Mouse (Mus musculus) urinary bladder, postnatal 14 days (tissue): ENCODE results near the gene Pigq.

Source experiments
- DNase-seq: peaks from one replicate; pipeline ENCODE4 v3.0.0; 2021; ENCODE audit warnings: low spot score

Gene Pigq

DNA sequence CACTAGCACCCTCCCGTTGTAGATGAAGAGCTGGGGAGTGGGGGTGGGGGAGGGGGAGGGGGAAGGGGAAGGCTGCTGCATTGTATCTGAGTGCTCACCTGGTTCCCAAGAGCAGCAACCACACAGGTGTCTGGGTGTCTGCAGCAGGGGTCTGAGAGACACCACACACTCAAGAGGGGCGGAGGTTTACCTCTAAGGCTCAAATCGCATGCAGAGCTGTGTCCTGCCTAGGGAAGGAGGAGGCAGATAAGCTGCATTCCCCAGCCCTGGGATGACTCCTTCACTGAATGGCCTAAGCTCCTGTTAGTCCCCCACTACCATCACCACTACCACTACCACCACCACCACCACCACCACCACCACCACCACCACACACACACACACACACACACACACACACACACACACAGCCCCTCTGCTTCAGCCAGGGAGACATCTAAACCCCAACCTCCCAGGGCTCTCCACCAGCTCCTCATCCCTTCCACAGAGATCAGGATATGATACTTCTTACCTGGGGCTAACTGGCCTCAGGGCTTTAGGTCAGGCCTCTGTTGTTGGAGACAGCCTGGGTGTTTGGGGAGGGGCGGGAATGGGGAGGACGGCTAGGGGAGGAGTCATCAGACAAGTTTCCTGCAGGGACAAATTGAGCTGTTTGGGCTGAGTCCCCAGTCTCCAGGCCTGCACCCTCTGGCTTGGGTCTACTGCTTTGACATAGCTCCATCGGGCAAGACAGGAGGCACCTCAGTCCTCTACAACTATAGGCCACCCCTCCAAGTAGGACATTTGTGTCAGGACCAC lies at the start of gene Pigq, which contains the start of gene Nhlrc4:
Gene Pigq (minus strand): TSS at position 571 of the 798 bp plus-strand sequence.
Gene Nhlrc4 (minus strand): TSS at position 596 of the 798 bp plus-strand sequence.
- no peak for DNase-seq

DNA sequence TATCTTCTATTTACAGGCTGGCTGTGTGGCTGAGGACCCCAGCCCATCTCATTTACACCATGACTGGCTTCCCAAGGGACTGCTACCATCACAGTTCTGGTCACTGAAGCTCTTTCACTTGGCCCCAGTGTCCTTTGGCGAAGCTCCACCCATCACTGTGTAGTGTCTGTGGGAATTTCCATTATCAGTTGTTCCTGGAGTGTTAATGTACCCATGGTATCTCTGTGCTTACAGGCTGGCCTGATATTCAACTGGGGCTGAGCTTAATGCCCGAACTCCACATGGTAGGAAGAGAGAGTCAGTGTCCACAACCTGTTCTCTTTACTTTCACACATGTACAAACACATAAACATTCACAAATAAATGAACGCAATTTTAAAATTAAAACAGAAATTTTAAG lies 48.8 kb upstream of the Pigq start:
- no peak for DNase-seq

DNA sequence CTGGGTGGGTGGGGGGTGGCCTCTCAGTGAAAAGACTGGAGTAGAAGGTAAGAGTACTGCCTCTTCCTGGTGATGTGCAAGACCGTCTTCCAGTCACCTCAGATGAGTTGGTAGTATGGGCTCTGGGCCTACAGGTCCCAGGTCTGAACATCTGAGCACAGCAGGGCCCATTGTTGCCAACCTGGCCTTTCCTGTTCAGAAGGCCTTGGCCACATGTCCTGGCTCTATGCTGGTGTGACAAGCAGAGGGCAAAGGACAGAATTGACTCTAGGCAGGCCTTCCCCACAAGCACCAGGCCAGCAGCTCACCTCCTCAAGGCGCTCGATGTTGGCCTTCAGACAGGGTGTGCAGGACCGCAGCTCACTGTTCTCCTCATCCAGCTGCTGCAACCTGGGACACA lies 47.5 kb upstream of the Pigq start:
- DNase-seq = no peak

DNA sequence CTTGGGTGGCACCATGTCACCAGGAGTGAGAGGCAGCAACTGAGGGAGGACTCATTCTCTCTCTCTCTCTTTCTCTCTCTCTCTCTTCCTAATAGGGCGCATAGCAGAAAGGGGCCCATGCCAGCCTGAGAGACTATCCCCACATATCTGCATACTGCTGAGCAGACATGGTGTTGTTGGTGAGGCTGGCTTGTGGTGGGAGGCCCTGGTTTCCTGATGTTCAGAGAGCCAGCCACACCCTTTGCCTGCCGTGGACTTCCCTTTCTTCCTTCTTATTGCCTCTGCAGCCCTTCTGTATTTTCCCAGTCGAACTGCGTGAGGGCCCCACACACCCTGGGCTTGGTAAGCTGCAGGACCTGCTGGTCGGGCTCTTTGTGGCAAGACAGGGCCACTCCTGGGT lies 45.6 kb upstream of the Pigq start:
- DNase-seq = no peak

DNA sequence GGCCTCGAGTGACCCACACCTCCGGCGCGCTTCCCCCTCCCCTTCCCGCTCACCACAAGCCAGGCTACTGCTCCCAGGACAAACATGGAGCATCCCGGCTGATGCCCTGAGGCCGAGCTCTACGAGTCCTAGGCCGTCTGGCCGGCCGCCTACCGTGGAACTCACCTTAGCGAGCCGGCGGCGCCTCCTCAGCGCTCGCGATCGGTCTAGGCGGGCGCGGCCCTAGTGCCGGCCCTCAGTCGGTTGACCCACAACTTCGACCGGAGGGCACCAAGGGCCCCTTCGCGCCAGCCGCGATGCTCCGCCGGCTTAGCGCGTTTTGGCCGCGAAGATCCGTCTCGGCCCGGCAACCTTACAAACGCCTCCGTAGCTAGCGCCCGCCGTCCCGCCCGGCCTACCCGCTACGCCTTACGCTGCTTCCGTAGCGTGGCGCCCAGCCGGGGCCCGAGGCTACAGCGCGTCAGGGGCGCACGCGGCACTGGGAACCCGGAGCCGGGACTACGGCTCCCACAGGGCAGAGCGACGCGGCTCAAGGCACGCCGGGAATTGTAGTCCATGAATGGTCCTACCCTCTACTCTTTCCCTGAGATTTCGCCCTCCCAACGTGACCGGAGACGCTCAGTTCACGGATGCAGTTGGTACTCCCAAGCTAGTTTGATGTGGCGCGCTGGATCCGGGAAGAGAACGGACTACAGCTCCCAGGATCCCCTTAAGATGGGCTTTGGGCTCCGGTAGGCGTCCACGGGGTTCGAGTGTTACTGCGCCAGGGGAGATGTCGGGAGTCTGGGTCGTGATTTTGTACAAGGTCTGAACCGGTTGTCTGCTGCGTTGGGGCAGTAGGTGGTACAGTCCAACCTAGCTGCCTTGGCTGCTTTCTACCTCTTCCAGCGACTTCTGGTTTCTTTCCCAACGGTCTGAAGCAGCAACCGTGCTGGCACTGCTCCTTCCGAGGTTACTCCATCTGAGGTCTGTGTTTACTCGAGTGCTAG lies 40.9 kb upstream of the Pigq start, which contains the start of gene Capn15:
Gene Capn15 (minus strand): TSS at position 491 of the 989 bp plus-strand sequence.
- DNase-seq = peak; percentile 93

DNA sequence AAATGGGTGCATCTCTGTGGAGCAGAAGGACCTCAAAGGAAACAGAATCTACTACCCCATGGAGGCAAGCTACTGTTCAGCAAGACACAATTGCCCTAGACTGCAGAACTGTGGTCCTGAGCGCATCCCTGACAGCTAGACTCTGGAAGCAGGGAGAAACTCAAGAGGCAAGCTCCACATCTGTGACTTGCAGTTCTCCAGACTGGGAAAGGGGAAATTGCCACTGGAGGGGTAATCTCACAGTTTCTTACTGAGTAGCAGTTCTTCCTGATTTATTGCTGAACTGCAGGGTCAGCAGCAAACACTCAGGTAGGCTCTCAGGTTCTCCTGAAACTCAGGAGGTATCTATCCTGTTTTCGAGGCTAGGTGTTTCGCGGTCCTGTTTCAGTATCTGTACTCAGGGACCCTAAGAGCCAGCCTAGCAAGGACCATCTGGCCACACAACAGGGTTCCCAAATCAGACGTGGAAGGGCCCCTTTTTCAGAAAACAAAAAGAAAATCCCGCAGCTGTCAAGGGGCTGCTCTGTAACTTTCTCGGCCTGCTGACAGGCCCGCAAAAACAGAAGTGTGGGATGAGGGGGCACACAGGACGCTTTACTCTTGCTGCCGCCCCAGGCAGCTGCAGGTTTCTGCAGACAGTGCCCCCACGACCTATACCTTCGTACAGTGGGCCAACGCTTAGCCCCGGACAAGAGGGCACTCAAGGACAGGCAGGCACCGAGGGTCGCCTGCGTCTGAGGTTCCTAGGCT lies 40.0 kb upstream of the Pigq start:
- DNase-seq = no peak

DNA sequence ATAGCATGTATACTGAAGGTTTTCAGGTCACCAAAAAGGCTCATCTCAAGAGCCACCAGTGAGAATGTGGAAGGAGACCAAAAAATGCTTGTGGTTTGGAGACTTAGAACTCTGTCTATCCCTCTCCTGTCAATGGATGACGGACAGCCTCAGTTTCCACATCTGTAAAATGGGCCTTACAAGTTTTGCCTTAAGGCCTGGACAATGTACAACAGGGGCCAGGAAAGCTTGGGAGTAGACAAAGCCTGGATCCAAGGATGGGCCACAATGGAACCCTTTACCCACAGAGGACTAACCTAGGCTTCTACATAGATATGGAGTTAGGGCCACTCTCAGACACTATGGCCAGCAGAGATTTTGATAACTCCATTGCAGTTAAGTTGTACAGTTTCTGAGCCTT lies 39.3 kb upstream of the Pigq start:
- DNase-seq = no peak

DNA sequence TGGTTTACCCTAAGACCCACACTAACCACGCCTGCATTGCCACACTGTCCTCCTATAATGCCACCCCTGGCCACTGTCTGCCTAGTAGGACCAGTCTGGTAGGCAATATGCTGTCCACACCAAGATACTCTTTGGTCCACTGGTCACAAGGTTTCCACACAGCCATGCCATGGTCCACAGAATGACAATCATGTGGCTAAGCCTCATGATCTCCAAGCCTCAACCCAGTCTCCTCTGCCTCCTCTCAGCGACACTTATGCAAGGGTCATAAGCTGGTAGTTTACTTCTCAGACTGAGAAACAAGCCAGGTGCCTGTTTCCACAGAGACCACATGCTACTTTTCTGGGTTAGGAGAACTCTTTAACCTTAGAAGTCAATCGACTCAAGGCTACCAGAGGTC lies 38.2 kb upstream of the Pigq start:
- no peak for DNase-seq

DNA sequence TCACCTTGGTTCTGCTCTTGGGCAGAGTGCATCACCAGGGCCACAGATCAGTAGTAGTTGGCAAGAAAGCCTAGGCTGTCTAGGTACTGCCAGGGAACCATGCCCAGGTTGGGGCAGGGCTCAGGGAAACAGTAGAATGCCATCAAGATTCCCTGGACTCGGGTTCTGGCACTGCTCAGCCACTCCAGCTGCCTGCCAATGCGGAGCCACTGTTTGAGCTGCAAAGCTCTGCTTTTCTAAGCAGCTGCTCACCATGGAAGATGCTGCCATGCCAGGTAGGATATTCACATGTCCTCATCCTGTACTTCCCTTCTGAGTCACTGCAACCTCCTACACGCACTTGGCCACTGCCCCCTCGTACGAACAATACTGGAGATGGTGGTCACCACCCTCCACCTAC lies 36.1 kb upstream of the Pigq start:
- DNase-seq = peak; percentile 29

DNA sequence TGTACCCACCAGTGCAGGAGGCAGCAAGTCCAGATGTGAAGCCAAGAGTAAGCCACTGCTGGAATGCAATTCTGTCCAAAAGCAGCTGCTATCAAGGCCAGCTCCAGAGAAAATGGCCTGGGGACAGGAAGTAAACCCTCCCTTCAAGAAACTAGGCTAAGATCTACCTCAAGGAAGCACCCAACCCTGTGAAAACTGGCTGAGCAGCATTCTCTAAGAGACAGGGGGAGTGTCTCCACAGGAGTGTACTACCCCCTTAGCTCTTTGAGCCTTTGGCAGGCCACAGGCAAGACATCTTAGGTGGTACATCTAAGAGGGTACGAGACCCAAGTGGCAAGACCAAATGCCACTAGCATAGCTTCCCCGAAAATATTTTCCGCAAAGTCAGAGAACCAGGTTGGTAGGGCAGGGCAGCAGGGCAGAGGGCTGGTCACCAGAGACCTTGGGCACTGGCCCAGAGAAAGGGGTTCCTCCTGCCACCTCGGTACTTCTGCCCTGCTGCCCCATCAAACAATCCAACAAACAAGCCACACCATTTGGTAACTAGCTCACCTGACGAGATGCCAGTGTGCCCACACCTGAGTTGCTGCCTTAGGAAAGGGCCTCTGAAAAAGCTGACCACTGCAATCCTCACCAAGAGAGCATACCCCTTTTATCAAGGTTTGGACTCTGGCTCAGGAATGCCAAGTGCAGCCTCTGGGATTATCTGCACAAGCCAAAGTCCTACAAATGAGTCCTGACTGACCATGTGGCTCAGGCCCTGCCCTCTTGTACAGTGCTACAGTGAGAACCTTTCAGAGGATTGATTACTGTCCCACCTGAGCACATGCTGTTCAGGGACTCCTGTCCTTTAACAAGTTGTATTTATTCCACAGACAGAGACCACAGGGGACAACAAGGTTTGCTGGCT lies 35.3 kb upstream of the Pigq start:
- peak; percentile 60 for DNase-seq

DNA sequence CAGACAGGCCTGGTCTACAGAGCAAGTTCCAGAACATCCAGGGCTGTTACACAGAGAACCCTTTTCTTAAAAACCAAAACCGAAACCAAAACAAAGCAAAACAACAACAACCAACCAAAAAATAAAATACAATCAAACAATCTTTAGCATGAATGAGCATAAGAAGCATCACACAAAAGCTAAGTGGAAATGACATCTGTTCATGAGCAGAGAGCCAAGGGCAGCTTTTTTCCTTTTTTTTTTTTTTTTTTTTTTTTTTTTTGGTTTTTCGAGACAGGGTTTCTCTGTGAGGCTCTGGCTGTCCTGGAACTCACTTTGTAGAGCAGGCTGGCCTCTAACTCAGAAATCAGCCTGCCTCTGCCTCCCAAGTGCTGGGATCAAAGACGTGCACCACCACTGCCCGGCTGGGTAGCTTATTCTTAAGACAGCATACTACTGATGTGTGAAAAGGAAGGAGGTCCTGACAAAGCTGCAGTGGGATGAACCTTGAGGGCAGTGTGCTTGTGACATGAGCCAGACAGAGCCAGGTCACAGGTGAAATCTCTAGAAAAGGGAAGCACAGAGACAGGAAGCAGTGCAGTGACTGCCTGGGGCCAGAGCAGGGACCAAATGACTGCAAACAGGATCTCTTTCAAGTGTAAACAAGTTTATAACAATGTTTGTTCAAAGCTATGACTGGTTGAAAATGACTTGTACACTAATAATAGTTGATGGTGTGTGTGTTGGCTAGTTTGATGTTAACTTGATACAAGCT lies 26.4 kb upstream of the Pigq start:
- DNase-seq = no peak

DNA sequence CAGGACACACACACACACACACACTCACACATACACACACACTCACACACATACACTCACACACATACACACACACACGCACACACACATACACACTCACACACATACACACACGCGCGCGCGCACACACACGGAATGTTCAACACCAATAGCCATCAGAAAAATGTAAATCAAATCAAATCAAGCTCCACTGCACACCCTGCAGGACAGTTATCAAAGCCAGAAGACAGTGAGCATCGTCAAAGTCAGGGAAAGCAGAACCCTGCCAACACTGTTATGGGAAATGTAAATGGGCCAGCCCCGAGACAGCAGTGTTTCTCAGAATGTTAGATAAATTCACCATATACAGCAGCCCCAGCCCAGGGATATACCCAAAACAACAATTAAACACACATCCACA lies 25.7 kb upstream of the Pigq start:
- DNase-seq = no peak

DNA sequence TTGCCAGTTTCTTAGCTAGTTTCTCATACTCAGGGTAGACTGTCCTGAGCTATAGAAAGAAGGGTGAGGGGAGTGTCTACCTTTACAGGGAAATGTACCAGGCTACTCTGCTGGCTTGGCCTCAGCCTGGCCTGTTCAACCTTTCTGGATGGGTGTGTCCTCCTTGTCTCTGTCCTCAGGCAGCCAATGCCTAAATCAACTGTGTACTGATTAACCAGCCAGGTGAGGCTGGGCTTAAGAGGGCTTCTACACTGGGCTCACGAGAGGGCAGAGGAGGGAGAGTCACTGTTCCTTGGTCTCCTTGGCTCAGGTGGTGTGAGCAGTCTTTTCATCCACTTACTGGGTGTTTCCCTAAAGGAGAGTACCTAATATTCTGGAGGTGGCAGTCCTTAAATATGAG lies 23.4 kb upstream of the Pigq start:
- no peak for DNase-seq

DNA sequence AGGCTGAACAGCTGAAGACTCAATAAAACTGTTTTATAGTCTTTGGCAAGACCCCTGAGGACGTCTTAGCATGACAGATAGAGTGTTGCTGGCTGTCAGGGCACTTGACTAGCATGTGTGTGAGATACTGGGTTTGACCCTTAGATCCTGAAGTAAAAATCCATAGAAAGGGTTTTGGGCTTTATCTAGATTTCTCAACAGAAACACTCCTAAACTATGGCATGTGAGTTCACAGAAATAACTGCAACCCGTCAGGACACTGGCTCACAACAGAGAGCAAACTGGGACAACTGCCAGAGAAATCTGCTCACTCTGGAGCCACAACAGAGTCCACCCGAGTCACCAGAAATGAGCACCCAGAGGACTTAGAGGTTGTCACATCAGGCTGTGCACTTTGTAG lies 22.9 kb upstream of the Pigq start:
- no peak for DNase-seq

DNA sequence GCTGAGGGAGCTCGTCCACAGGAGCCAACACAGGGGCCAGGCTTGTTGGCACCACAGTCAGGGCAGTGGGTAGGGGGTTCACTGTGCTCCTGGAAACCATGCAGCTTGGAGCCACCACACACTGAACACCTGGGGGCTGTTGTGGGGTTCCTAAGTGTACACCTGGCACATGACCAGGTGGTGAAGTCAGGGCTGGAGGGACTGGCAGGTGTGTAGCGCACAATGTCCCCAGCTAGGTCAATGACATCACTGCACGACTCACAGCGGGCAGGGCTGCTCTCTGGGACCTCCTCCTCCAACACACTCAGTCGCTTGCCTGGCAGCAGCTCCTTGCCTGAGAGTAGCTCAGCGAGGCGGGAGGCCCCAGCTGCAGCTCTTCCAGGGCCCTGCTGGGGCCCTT lies 19.5 kb upstream of the Pigq start:
- no peak for DNase-seq

DNA sequence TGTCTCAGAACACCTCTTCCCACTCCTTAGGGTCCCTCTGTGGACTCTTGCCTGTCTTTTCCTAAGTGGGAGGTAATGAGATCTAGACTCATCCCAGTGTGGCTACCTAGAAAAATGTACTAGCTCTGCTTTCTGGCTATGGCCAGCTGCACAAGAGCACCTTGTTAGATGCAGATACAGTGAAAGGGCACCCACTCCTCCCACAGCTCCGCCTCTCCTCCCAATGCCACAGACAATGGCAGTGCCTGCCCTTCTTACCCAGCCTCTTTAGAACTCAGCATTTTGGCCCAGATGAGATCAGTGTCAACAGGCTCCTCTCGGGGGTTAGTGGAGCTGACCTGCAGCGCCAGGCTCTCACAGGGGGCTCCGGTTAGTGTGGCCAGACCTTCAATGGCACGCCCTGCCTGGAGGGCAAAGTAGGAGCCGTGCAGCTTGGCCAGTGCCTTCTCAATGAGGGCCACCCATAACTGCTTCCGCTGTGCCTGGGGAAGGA lies 17.7 kb upstream of the Pigq start:
- DNase-seq = no peak

DNA sequence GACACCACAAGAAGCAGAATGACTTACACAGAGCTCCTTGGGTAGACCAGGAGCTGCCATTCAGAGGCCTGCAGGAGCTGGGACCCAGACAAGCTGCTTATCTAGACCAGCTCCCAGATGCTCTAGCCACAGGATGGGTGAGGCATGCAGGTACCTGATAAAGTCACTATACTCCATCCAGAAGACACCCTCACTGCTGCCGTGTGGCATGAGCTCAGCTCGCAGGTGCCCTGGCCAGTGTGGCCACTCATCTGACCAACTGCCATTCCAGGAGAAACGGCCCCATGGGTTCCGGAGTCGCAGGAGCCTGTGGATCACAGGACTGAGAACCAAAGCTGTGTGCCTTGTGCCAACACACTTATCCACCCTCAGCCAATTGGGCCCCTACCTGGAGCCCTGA lies 16.8 kb upstream of the Pigq start:
- DNase-seq = no peak

DNA sequence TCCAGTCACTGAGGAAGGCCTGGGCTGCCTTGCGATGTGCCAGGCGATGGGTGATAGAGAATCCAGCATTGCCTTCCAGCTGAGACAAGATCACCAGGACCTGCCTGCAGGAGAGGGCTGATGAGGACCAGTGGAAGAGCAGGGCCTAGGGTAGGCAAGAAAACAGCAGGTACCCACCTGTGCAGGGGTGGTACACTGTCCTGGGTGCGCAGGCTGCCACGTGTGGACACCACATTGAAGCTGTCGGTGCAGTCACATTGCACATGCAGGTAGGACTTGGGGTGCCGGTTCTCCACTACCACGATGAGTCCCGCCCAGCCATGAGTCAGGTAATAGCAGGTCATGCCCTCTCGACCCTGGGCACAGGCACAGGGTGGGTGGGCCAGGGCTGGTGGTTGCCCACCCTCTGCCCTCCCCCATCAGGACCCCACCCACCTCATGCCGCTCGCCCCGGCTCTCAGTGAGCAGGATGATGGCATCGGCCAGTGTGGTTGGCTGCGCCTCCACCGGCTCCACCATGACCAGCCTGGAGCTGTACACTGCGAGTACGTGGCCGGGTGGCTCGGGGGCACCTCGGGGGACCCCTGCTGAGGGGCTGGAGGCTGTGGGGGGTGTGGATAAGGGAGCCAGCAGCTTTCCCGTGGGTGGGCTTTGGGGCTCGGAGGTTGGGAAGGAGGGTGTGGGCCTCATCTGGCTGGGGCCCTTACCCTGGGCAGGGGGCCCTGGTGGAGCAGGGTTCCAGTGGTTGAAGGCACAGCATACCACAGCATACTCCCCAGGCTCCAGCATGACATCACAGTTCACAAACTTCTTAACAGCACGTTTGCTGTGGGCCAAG lies 15.1 kb upstream of the Pigq start:
- DNase-seq = no peak

DNA sequence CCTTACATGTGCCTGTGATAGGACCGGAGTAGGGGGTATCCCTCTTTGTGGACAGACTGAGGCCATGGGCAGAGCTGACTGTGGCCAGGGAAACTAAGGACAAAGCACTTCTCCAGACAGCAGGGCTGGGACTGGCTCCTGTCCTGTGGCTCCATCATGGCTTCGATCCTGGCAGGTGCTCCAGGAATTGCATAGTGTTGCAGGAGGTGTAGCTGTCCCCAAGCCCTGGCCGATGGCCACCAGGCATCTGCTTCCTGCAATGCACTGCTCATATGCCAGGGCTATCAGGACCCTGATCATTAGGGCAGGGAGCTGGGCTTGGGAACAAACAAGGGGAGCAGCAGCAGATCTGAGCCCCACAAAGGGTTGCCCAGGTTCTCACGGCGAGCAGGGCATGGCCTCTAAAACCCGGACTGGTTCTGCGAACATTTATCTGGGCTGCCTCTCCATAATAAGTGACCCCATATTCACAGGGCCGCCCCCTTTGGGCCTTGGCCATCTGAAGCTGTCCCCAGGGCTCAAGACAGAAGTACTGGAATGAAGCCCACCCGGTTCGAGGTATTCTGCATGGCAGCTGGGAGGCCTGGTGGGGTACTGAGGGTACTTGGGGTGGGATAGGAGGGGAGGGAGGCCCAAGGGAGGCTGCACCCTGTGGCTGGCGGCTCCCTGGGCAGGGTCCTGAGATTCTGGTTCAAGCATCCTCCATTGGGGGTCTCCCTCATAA lies 14.2 kb upstream of the Pigq start:
- no peak for DNase-seq
